Mouse (Mus musculus): ENCODE results near the gene Trim30c. TPM values are rescaled to one million over a fixed set of nuclear protein-coding genes. Genes with fewer than 3 reads are reported as not detected.
"Not testable (repeated sequence)": the region's sequence is repeated elsewhere in the genome, so short reads cannot be mapped to it uniquely, and the experiment has no call there.

Trim30c gene
- polyA plus RNA-seq, 1 experiment from 2014 or later, result 0.21 TPM

- H3K4me1 ChIP-seq (ENCODE audit: insufficient read depth, low read length); ATAC-seq (ENCODE audit: low FRiP score, low TSS enrichment); H3K36me3 ChIP-seq (ENCODE audit: insufficient read depth, low read length); H3K4me3 ChIP-seq (ENCODE audit: low read length); H3K27ac ChIP-seq (ENCODE audit: low read length); H3K9ac ChIP-seq (replicated peaks; ENCODE audit: low read length); H3K4me2 ChIP-seq (replicated peaks; ENCODE audit: low read depth, low read length); H3K27me3 ChIP-seq (ENCODE audit: insufficient read depth, low read length); H3K9me3 ChIP-seq (ENCODE audit: low read length): not testable (repeated sequence)
- WGBS, result 94% methylated on average over 4 of the region's 4 CpGs
Observed at GRCm38 (mm10) chr7:104348043-104348442, 52.6 kb downstream of the Trim30c start.

DNA sequence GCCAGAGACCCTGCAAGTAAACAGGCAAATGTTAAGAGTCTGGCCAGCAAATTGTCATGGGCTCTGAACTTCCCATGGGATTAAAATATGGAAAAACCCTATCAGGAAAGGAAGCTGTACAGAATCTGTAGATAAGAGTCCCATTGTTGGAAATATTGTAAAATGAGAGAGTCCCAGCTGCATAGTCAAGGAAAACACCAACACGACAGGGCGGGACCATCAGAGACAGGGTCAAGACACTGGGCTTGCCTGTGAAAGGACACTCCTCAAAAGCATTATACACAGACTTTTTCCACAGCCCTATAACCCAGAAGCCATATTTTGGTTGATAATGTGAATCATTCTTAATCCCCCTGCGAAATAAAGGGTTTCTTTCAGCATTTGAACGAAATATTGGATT lies 59.9 kb downstream of the Trim30c start:
- H3K4me2 ChIP-seq (replicated peaks; ENCODE audit: low read depth, low read length); H3K27ac ChIP-seq (ENCODE audit: low read length); H3K36me3 ChIP-seq (ENCODE audit: insufficient read depth, low read length); H3K4me3 ChIP-seq (ENCODE audit: low read length); H3K27me3 ChIP-seq (ENCODE audit: insufficient read depth, low read length); ATAC-seq (ENCODE audit: low FRiP score, low TSS enrichment); H3K9me3 ChIP-seq (ENCODE audit: low read length); H3K9ac ChIP-seq (replicated peaks; ENCODE audit: low read length); H3K4me1 ChIP-seq (ENCODE audit: insufficient read depth, low read length): not testable (repeated sequence)
- WGBS, result 89% methylated on average over 2 of the region's 4 CpGs

DNA sequence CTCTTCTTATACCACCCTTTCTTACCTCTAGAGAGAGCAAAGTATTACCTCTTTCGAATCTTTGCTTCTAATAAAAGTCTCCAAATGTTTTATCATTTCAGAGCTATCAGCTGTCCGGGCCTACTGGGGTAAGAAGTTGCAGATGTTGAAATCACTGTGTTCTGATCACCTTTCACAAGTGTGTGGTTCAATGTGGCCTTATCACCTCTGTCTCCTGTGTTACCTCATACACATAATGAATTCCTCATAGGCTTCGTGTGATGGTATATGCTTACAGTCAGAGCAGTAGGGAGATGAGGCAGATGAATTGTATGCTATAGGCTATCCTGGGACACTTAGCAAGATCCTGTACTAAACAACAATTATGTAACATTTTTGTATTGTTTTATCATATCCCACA lies 65.1 kb downstream of the Trim30c start:
- not testable (repeated sequence) for H3K9me3 ChIP-seq (ENCODE audit: low read length); H3K4me3 ChIP-seq (ENCODE audit: low read length); H3K4me1 ChIP-seq (ENCODE audit: insufficient read depth, low read length); H3K9ac ChIP-seq (replicated peaks; ENCODE audit: low read length); H3K4me2 ChIP-seq (replicated peaks; ENCODE audit: low read depth, low read length); ATAC-seq (ENCODE audit: low FRiP score, low TSS enrichment); H3K27me3 ChIP-seq (ENCODE audit: insufficient read depth, low read length); H3K36me3 ChIP-seq (ENCODE audit: insufficient read depth, low read length); H3K27ac ChIP-seq (ENCODE audit: low read length)
- WGBS, result 81% methylated on average over 3 of the region's 3 CpGs

Other genes starting within 250 kb of the Trim30c start
- not detected in 2 replicates for gene Olfm5, start 236.0 kb downstream of the Trim30c start, polyA plus RNA-seq (2015; fragmentation: Nextera tagmentation; extraction: Ambion mirVana)
- 0.15 and 0.19 TPM in 2 replicates for gene Olfr648, start 217.4 kb downstream of the Trim30c start, polyA plus RNA-seq (2015; fragmentation: Nextera tagmentation; extraction: Ambion mirVana)
- not detected in 2 replicates for gene Olfr649, start 204.9 kb downstream of the Trim30c start, polyA plus RNA-seq (2015; fragmentation: Nextera tagmentation; extraction: Ambion mirVana)
- gene Trim6, start 182.0 kb downstream of the Trim30c start, polyA plus RNA-seq (2015; fragmentation: Nextera tagmentation; extraction: Ambion mirVana), result 2.3 and 2.6 TPM in 2 replicates
- gene Trim34a, start 156.4 kb downstream of the Trim30c start, polyA plus RNA-seq (2015; fragmentation: Nextera tagmentation; extraction: Ambion mirVana), result 1.9 and 2.5 TPM in 2 replicates
- 0.22 and 0.37 TPM in 2 replicates for gene Trim5, start 112.7 kb downstream of the Trim30c start, polyA plus RNA-seq (2015; fragmentation: Nextera tagmentation; extraction: Ambion mirVana)
- 6.1 TPM in 2 replicates for gene Trim12a, start 85.4 kb downstream of the Trim30c start, polyA plus RNA-seq (2015; fragmentation: Nextera tagmentation; extraction: Ambion mirVana)
- 0.27 TPM in 1 of 2 replicates, not detected in the other for gene Trim34b, start 71.4 kb downstream of the Trim30c start, polyA plus RNA-seq (2015; fragmentation: Nextera tagmentation; extraction: Ambion mirVana)
- 2.8 and 3.0 TPM in 2 replicates for gene Trim12c, start 47.5 kb downstream of the Trim30c start, polyA plus RNA-seq (2015; fragmentation: Nextera tagmentation; extraction: Ambion mirVana)
- gene Trim30b, start 31.0 kb downstream of the Trim30c start, polyA plus RNA-seq (2015; fragmentation: Nextera tagmentation; extraction: Ambion mirVana), result 0.09 and 0.12 TPM in 2 replicates
- gene Trim30a, start 64.4 kb upstream of the Trim30c start, polyA plus RNA-seq (2015; fragmentation: Nextera tagmentation; extraction: Ambion mirVana), result 1.2 and 1.5 TPM in 2 replicates
- gene Trim30d, start 107.0 kb upstream of the Trim30c start, polyA plus RNA-seq (2015; fragmentation: Nextera tagmentation; extraction: Ambion mirVana), result 0.35 and 0.42 TPM in 2 replicates
- not detected in 2 replicates for gene Olfr651, start 149.3 kb upstream of the Trim30c start, polyA plus RNA-seq (2015; fragmentation: Nextera tagmentation; extraction: Ambion mirVana)
- not detected in 2 replicates for gene Olfr652, start 160.1 kb upstream of the Trim30c start, polyA plus RNA-seq (2015; fragmentation: Nextera tagmentation; extraction: Ambion mirVana)
- not detected in 2 replicates for gene Olfr653, start 176.5 kb upstream of the Trim30c start, polyA plus RNA-seq (2015; fragmentation: Nextera tagmentation; extraction: Ambion mirVana)
- gene Olfr654, start 186.2 kb upstream of the Trim30c start, polyA plus RNA-seq (2015; fragmentation: Nextera tagmentation; extraction: Ambion mirVana), result not detected in 2 replicates
- gene Olfr655, start 200.9 kb upstream of the Trim30c start, polyA plus RNA-seq (2015; fragmentation: Nextera tagmentation; extraction: Ambion mirVana), result not detected in 2 replicates
- gene Olfr656, start 213.1 kb upstream of the Trim30c start, polyA plus RNA-seq (2015; fragmentation: Nextera tagmentation; extraction: Ambion mirVana), result not detected in 2 replicates
- not detected in 2 replicates for gene Olfr657, start 224.0 kb upstream of the Trim30c start, polyA plus RNA-seq (2015; fragmentation: Nextera tagmentation; extraction: Ambion mirVana)
- gene Olfr658, start 246.5 kb upstream of the Trim30c start, polyA plus RNA-seq (2015; fragmentation: Nextera tagmentation; extraction: Ambion mirVana), result not detected in 2 replicates